In the genomic region with DNA sequence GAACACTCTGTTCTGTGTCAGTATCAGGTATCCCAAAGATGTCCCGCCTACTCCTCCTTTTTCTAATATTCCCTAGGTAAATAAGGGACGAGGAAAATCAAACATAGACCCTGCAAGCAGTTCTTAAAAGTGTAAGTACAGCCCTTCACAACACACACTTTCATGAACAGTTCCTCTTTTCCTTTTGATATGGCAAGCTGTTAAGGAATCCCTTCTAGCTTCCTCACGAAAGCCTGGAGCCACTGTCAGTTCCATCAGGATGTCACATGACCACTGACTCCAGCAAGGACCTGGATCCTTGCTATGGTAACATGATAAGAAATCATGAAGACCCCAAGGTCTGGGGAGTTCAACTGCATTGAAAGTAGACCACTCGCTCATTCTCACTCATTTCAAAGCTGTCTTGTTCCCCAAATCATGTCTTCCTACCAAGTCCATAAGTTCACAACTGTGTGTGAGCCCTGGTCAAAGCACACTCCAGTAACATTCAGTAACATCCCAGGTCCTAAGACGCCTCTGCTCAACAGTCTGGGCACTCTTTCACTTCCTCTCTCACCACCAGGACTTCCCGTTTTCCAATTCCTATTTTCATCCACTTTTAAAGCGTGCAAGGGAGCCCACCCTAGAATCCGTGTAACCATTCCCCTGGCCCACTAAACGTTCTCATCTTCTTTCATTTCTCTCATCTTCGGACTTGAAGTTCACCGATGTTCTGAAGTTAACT, we compare ENCODE assay signal across 21 mouse cellular contexts. TPM values are rescaled to one million over a fixed set of nuclear protein-coding genes. Genes with fewer than 3 reads are reported as not detected.
DNase-seq lines count a peak whose midpoint lies in the region; ATAC-seq and TF ChIP-seq lines count a peak whose summit lies in the region.
"Had no signal": no experiment of that assay in that cellular context is flagged by ENCODE, and none has a peak within 500 bp of the region (broad histone marks: within the 10 kb centered on the region; RNA-seq: fewer than 3 reads in every experiment).

No protein-coding gene starts in this region.

- H3K9ac ChIP-seq in liver, postnatal 0 days (replicated peaks), result no peak overlapping the region
- no peak overlapping the region for H3K9ac ChIP-seq in liver, embryonic 12.5 days
- no peak overlapping the region for H3K9ac ChIP-seq in midbrain, embryonic 11.5 days (ENCODE audit: low read length)
- H3K9ac ChIP-seq: forebrain, embryonic 13.5 days; forebrain, postnatal 0 days; heart, embryonic 13.5 days; hindbrain, embryonic 12.5 days had no signal

- no peak overlapping the region for H3K4me2 ChIP-seq in liver, postnatal 0 days (ENCODE audit: low read depth, low read length)
- H3K4me2 ChIP-seq in liver, embryonic 12.5 days, result no peak overlapping the region
- no peak overlapping the region for H3K4me2 ChIP-seq in midbrain, embryonic 11.5 days
- H3K4me2 ChIP-seq: forebrain, embryonic 13.5 days; heart, embryonic 13.5 days; hindbrain, embryonic 12.5 days had no signal

- no peak overlapping the region for H3K4me3 ChIP-seq in liver, postnatal 0 days (ENCODE audit: low read depth, low read length)
- H3K4me3 ChIP-seq in liver, embryonic 12.5 days, result no peak overlapping the region
- H3K4me3 ChIP-seq in midbrain, embryonic 11.5 days (ENCODE audit: low read depth, low read length), result no peak overlapping the region
- H3K4me3 ChIP-seq: embryonic facial prominence, embryonic 10.5 days; forebrain, embryonic 13.5 days; heart, embryonic 13.5 days; hindbrain, embryonic 12.5 days had no signal

- H3K36me3 ChIP-seq in liver, postnatal 0 days (replicated peaks; ENCODE audit: insufficient read depth, low read length), result peaks cover 26% of the 10 kb centered on the region
- peaks cover 28% of the 10 kb centered on the region; the same call in 1 of the 2 replicates for H3K36me3 ChIP-seq in liver, embryonic 12.5 days
- H3K36me3 ChIP-seq in midbrain, embryonic 11.5 days (ENCODE audit: control insufficient read depth, insufficient read depth, low read length), result 0 out of 2 replicates have a peak, but pooled peaks cover 3% of the 10 kb centered on the region

- peak; percentile 15; the same call in 1 of the 2 replicates for ATAC-seq in liver, postnatal 0 days
- no peak for ATAC-seq in liver, embryonic 12.5 days
- ATAC-seq in granulocyte monocyte progenitor cell, adult 5-6 weeks (replicated peaks; ENCODE audit: poor library complexity, severe bottlenecking), result peak; percentile 97
- ATAC-seq in megakaryocyte progenitor cell, adult 5-6 weeks (replicated peaks; ENCODE audit: poor library complexity), result peak; percentile 95
- ATAC-seq in midbrain, embryonic 11.5 days (ENCODE audit: low FRiP score), result no peak
- ATAC-seq in inflammation-experienced regulatory T-cells, adult 6 months, result no peak
- ATAC-seq: activated CD4-positive, CD25-positive, alpha-beta regulatory T cell, adult 4 months; forebrain, embryonic 13.5 days; forebrain, postnatal 0 days; hindbrain, embryonic 16.5 days; Patski had no signal

- TF ChIP-seq EP300 in liver, postnatal 0 days (IDR thresholded peaks at IDR 0.05; ENCODE audit: low read depth), result no peak

- 0 out of 2 replicates have a peak overlapping the region, but pooled peaks have one; percentile 31 for H3K27ac ChIP-seq in liver, postnatal 0 days (ENCODE audit: low read depth)
- no peak overlapping the region for H3K27ac ChIP-seq in liver, embryonic 12.5 days
- no peak overlapping the region for H3K27ac ChIP-seq in midbrain, embryonic 11.5 days (ENCODE audit: low read depth, low read length)
- H3K27ac ChIP-seq: embryonic facial prominence, embryonic 10.5 days; forebrain, embryonic 13.5 days; heart, embryonic 13.5 days; hindbrain, embryonic 12.5 days had no signal

- no peaks in the 10 kb centered on the region for H3K4me1 ChIP-seq in liver, postnatal 0 days (ENCODE audit: insufficient read depth)
- H3K4me1 ChIP-seq in liver, embryonic 12.5 days, result no peaks in the 10 kb centered on the region
- H3K4me1 ChIP-seq in midbrain, embryonic 11.5 days (ENCODE audit: control insufficient read depth, insufficient read depth, low read length), result no peaks in the 10 kb centered on the region
- H3K4me1 ChIP-seq: embryonic facial prominence, embryonic 10.5 days; heart, embryonic 13.5 days; hindbrain, embryonic 12.5 days had no signal

- H3K27me3 ChIP-seq in liver, postnatal 0 days (ENCODE audit: insufficient read depth, low read length), result no peaks in the 10 kb centered on the region
- H3K27me3 ChIP-seq in liver, embryonic 12.5 days (replicated peaks), result no peaks in the 10 kb centered on the region
- no peaks in the 10 kb centered on the region for H3K27me3 ChIP-seq in midbrain, embryonic 11.5 days (ENCODE audit: control insufficient read depth, insufficient read depth, low read length)
- H3K27me3 ChIP-seq: CH12.LX; forebrain, embryonic 13.5 days; heart, embryonic 13.5 days; hindbrain, embryonic 12.5 days; Patski had no signal

- WGBS in liver, postnatal 0 days (ENCODE audit: insufficient replicate concordance), result 64% methylated on average over 11 of the region's 11 CpGs
- 60% methylated on average over 11 of the region's 11 CpGs for whole genome bisulfite sequencing in liver, embryonic 12.5 days (ENCODE audit: insufficient replicate concordance)
- 90% methylated on average over 11 of the region's 11 CpGs for WGBS in midbrain, embryonic 11.5 days

- DNase-seq in liver, postnatal 0 days, result no peak
- DNase-seq in midbrain, embryonic 11.5 days (ENCODE audit: low spot score, missing footprints), result no peak
- DNase-seq: adrenal gland, postnatal 14 days; cerebellum, adult 18-20 months; cerebellum, adult 9-11 months; cerebellum, postnatal 36 days; forebrain, postnatal 0 days; gastrocnemius, postnatal 10 days; heart, postnatal 36 days had no signal

- no peak for TF ChIP-seq CTCF in liver, postnatal 0 days (IDR thresholded peaks at IDR 0.05; ENCODE audit: low read depth)

- no peaks in the 10 kb centered on the region for H3K9me3 ChIP-seq in liver, postnatal 0 days (ENCODE audit: low read length)
- no peaks in the 10 kb centered on the region for H3K9me3 ChIP-seq in liver, embryonic 12.5 days (replicated peaks)
- H3K9me3 ChIP-seq in midbrain, embryonic 11.5 days (ENCODE audit: control insufficient read depth, low read length), result no peaks in the 10 kb centered on the region
- H3K9me3 ChIP-seq: embryonic facial prominence, embryonic 10.5 days; forebrain, embryonic 13.5 days; heart, embryonic 13.5 days; hindbrain, embryonic 12.5 days had no signal

RNA-seq across cellular contexts. Expression of gene Arrdc4, which starts 10.2 kb away (rescaled TPM):
- 19.9 and 21.6 TPM in 2 replicates for polyA plus RNA-seq in liver, postnatal 0 days (2015; fragmentation: Nextera tagmentation; extraction: Ambion mirVana)
- 5.1 and 5.7 TPM in 2 replicates for polyA plus RNA-seq in liver, embryonic 12.5 days (2016; fragmentation: Nextera tagmentation; extraction: Ambion mirVana)
- total RNA-seq in granulocyte monocyte progenitor cell, adult 5-6 weeks (2014; fragmentation: Nextera tagmentation), result 3.2 and 7.9 TPM in 2 replicates
- 5.4 and 8.0 TPM in 2 replicates for total RNA-seq in granulocyte monocyte progenitor cell, adult 5-6 weeks (2017)
- total RNA-seq in megakaryocyte progenitor cell, adult 5-6 weeks (2015), result 3.7 and 8.2 TPM in 2 replicates
- 3.8 and 8.4 TPM in 2 replicates for total RNA-seq in megakaryocyte progenitor cell, adult 5-6 weeks (2017)
- 21.2 and 22.2 TPM in 2 replicates for polyA plus RNA-seq in midbrain, embryonic 11.5 days (2014; fragmentation: Nextera tagmentation; extraction: Ambion mirVana)
- 1 to 10 TPM; 1.8 to 5.7 (median 4.8) TPM for polyA plus RNA-seq in inflammation-experienced regulatory T-cells, adult 6 months (2017; shearing (Covaris generic))
- total RNA-seq: CH12.LX had no signal

Comparison
In these comparisons a context has a peak if more than half of its experiments do, and no peak if none do; other contexts are left out.
1. ATAC-seq: peak in liver, postnatal 0 days (single experiment), granulocyte monocyte progenitor cell, adult 5-6 weeks (single experiment) and megakaryocyte progenitor cell, adult 5-6 weeks (single experiment); none in liver, embryonic 12.5 days (single experiment), midbrain, embryonic 11.5 days (single experiment) and inflammation-experienced regulatory T-cells, adult 6 months (single experiment).